Mouse (Mus musculus): Measurements from ENCODE around the gene Tbc1d2. TPM values are rescaled to one million over a fixed set of nuclear protein-coding genes. Genes with fewer than 3 reads are reported as not detected.
A peak's percentile ranks its signal among the peaks of the same experiment; 100 is the strongest.

Tbc1d2 gene
- polyA plus RNA-seq, 1 experiment from 2014 or later = 2.7 TPM

GRCm38 (mm10) chr4:46555762-46556161 is 94.2 kb downstream of the Tbc1d2 start:
- WGBS = 51% methylated on average over 9 of the region's 9 CpGs
- 0 out of 2 replicates have a peak, but pooled peaks cover 2% of the 10 kb centered on the region for H3K4me1 ChIP-seq (replicated peaks; ENCODE audit: control insufficient read depth, insufficient read depth)
- peak overlapping the region; percentile 84 for H3K27ac ChIP-seq (replicated peaks)
- no peaks in the 10 kb centered on the region for H3K9me3 ChIP-seq (ENCODE audit: control insufficient read depth, low read length)
- no peaks in the 10 kb centered on the region for H3K27me3 ChIP-seq (ENCODE audit: control insufficient read depth, insufficient read depth, low read length)
- H3K36me3 ChIP-seq (ENCODE audit: control insufficient read depth, insufficient read depth, low read length) = no peaks in the 10 kb centered on the region
- no peak overlapping the region for H3K4me3 ChIP-seq (ENCODE audit: low read depth, low read length)
- ATAC-seq (ENCODE audit: low FRiP score, low TSS enrichment) (peak; percentile 54), DNase-seq (ENCODE audit: low spot score) (peak; percentile 81)
- no peak for TF ChIP-seq CTCF (IDR thresholded peaks at IDR 0.05; ENCODE audit: low read depth)
- no peak for TF ChIP-seq EP300 (optimal IDR thresholded peaks at IDR 0.05)
- H3K4me2 ChIP-seq (replicated peaks; ENCODE audit: low read depth) = no peak overlapping the region
- no peak overlapping the region for H3K9ac ChIP-seq (ENCODE audit: low read length)

Other genes with a start within 250 kb of the Tbc1d2 start
- 0.78 and 1.2 TPM in 2 replicates for gene Hemgn, start 236.7 kb downstream of the Tbc1d2 start, polyA plus RNA-seq (2015; fragmentation: Nextera tagmentation; extraction: Ambion mirVana)
- gene Anp32b, start 199.3 kb downstream of the Tbc1d2 start, polyA plus RNA-seq (2015; fragmentation: Nextera tagmentation; extraction: Ambion mirVana) = 88.7 and 97.1 TPM in 2 replicates
- gene Nans, start 161.0 kb downstream of the Tbc1d2 start, polyA plus RNA-seq (2015; fragmentation: Nextera tagmentation; extraction: Ambion mirVana) = 65.1 and 67.7 TPM in 2 replicates
- 4.0 and 4.5 TPM in 2 replicates for gene Trim14, start 114.1 kb downstream of the Tbc1d2 start, polyA plus RNA-seq (2015; fragmentation: Nextera tagmentation; extraction: Ambion mirVana)
- 16.7 and 17.2 TPM in 2 replicates for gene Coro2a, start 48.0 kb downstream of the Tbc1d2 start, polyA plus RNA-seq (2015; fragmentation: Nextera tagmentation; extraction: Ambion mirVana)